Mouse (Mus musculus): ENCODE results near the gene Defb25. TPM values are rescaled to one million over a fixed set of nuclear protein-coding genes. Genes with fewer than 3 reads are reported as not detected.
A peak's percentile ranks its signal among the peaks of the same experiment; 100 is the strongest.
"Not testable (repeated sequence)": the region's sequence is repeated elsewhere in the genome, so short reads cannot be mapped to it uniquely, and the experiment has no call there.

Gene Defb25
- total RNA-seq (2021), result not detected
- long read RNA-seq, experiment 1, result 0 reads
- long read RNA-seq, experiment 2, result 0 reads

DNA sequence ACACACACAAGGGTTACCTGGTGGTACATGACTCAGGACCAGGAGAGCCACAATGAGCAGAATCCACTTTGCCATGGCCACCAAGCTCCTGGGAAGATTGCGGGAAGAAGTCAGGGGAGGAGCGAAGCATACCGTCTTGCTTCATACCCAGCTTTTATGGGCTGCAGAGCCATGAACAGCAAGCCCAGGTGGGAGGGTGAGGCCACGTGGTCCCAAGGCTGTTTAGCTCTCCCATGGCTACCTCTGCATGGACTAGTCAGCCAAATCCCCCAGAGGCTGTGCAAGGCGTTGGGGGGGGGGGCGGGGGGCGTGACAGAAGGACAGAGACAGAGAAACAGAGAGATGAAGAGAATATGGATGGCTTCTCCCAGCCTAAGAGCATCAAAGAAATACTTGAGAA, at the start of gene Defb25:
Gene Defb25 (minus strand): TSS at position 101 of the 400 bp plus-strand sequence.
- Histone ChIP-seq H3K4me3 (no peak within 1 kb of the TSS), H3K27ac (no peak within 1 kb of the TSS)
- intact Hi-C loops (cut with DNase I), result no loop called here
- no peak for DNase-seq (ENCODE audit: extremely low spot score in 1 of 2, low spot score in 2 of 2)
- no peak for TF ChIP-seq CTCF (IDR thresholded peaks at IDR 0.05)

DNA sequence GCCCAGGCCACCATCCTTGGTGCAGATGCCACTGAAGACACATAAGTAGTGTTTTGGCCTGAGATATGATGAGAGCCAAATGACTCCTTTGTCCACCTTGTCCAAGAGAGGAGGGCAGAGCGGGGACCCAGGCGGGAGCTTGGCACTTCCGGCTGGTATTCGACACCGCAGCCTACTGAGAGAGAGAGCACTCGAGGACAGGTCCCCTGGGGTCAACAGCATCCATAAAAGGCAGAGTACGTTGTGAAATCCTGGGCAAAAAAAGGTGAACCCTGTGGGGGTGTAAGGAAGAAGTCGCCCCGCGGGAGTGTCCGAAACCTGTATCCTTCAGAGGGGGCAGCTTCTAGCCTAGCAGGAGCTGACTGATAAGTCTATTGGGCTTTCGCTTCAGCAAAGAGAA, 49.3 kb upstream of the Defb25 start:
- H3K4me3 ChIP-seq, result peak overlapping the region; percentile 81
- TF ChIP-seq CTCF (IDR thresholded peaks at IDR 0.05), result no peak
- DNase-seq (ENCODE audit: extremely low spot score in 1 of 2, low spot score in 2 of 2), result no peak
- no peak overlapping the region; the same call in 1 of the 2 replicates for H3K27ac ChIP-seq
- intact Hi-C loops (cut with DNase I), result loop anchor here (5.0 kb wide), 2 partner anchors 275 to 445 kb away; partner anchors contain the start of genes Csnk2a1 and Sox12

DNA sequence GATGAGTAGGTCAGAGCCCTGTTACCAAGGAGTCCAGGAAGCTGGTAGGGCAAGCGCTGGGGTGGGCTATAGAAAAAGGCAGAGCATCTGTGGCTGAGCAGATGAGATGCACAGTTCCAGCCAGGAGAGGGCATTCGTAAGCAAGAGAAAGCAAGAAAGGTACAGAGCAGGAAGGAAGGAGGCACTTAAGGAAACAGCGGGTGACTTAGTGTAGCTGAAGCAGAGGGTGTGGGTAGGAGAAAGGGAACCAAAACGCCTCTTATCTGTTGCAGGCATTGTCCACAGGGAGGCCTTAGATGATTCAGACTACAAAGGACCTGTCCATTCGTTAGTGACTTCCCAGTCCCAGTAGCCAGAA, 48.8 kb upstream of the Defb25 start:
- peak; percentile 54 to 58 for DNase-seq (ENCODE audit: extremely low spot score in 1 of 2, low spot score in 2 of 2)
- H3K27ac ChIP-seq, result peak overlapping the region; percentile 54; the same call in 1 of the 2 replicates
- peak; percentile 56 for TF ChIP-seq CTCF (IDR thresholded peaks at IDR 0.05)
- intact Hi-C loops (cut with DNase I), result loop anchor here (5.0 kb wide), 2 partner anchors 274 to 444 kb away; partner anchors contain the start of genes Csnk2a1 and Sox12
- peak overlapping the region; percentile 81 for H3K4me3 ChIP-seq

DNA sequence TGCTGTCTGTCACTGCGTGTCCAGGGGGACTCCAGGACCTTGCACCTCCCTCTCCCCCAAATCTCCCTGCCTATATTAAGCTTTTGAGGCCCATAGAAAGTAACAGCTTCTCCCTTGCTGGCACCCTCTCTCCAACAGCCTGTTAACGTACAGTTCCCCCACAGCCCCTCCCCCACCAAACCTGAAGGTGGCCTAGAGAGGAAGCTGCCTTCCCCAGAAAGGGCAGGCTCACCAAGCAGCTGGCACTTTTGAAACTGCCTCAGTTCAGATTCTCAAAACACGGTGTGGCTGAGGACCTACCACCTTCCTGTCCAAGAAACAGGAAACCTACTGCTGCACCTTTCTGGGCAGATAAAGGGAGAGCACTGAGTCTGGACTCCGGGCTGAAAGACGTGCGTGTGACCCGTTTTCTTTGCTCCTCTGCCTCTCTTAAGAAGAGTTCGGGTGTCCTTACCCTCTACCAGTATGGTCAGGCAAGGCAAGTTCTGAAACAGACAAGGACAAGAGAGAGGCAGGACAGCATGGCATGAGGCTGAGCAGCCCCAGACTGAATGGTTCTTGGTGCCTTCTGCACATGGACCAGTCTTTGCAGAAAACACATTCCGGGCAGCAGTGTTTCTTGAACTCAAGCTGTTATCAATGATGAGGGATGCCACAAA, 48.3 kb upstream of the Defb25 start:
- Histone ChIP-seq H3K27ac (peak overlapping the region; percentile 54; the same call in 1 of the 2 replicates), H3K4me3 (peak overlapping the region; percentile 81)
- intact Hi-C loops (cut with DNase I), result loop anchor here (5.0 kb wide), 2 partner anchors 274 to 444 kb away; partner anchors contain the start of genes Csnk2a1 and Sox12
- TF ChIP-seq CTCF (IDR thresholded peaks at IDR 0.05), result no peak
- DNase-seq (ENCODE audit: extremely low spot score in 1 of 2, low spot score in 2 of 2), result no peak

DNA sequence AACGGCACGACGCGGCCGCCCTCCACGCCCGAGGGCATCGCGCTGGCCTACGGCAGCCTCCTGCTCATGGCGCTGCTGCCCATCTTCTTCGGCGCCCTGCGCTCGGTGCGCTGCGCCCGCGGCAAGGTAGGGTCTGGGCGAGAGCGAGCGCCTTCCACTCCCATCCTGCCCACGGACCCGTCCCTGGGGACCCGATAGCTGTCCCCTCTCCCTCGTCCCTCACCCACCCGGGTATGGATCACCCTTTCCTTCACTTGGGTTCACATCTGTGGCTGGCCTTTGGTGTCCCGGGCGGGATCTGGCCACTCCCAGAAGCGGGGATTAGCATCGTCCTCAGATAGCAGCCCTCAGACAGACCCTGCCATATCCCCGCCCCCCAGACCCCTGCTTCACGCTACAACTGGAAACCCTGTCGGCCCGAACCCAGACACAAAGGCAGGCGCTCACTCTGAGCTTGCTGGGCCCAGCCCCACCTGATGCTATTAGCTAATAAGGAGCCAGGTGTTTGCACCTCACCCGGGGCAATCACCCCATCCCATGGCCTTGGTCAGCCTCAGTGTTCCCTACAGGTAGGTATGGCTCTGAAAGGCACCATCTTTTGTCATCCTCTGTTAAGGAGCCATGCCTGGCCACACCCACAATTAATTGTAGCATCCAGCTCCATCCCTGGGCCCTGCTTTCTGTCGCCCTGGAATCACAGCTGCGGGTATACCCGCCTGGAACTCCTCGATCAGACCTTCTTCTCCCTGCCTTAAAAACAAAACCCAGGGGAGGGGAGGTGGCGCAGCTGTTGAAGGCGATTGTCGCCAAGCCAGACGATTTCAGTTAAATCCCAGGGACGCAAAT, 47.0 kb upstream of the Defb25 start:
- DNase-seq (ENCODE audit: extremely low spot score in 1 of 2, low spot score in 2 of 2), result no peak
- Histone ChIP-seq H3K27ac (peak overlapping the region; percentile 97), H3K4me3 (peak overlapping the region; percentile 81)
- TF ChIP-seq CTCF (IDR thresholded peaks at IDR 0.05), result no peak
- intact Hi-C loops (cut with DNase I), result loop anchor here (5.0 kb wide), 2 partner anchors 273 to 443 kb away; partner anchors contain the start of genes Csnk2a1 and Sox12

DNA sequence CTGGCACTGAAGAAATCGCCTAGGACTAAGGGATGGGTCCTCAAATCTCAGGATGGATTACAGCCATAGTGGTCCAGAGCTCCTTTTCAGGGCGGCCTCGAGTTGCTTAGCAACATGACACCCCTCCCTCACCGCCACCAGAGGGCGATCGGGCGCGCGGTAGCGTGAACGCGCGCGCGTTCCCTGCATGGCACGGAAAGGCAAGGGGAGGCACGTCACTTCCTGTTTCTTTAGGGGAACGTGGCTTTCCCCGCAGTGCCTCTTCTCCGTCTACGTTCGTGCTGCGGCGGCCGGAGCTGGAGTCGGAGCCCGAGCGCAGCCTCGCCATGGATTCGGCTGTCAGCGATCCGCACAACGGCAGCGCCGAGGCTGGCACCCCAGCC, 46.4 kb upstream of the Defb25 start, which contains the start of gene H13:
Gene H13 (plus strand): TSS at position 206 of the 383 bp plus-strand sequence.
- intact Hi-C loops (cut with DNase I), result no loop called here
- peak; percentile 91 for DNase-seq (ENCODE audit: extremely low spot score in 1 of 2, low spot score in 2 of 2)
- H3K27ac ChIP-seq, result peak within 1 kb of the TSS; percentile 97
- H3K4me3 ChIP-seq, result peak within 1 kb of the TSS; percentile 81
- peak; percentile 98 for TF ChIP-seq CTCF (IDR thresholded peaks at IDR 0.05)

DNA sequence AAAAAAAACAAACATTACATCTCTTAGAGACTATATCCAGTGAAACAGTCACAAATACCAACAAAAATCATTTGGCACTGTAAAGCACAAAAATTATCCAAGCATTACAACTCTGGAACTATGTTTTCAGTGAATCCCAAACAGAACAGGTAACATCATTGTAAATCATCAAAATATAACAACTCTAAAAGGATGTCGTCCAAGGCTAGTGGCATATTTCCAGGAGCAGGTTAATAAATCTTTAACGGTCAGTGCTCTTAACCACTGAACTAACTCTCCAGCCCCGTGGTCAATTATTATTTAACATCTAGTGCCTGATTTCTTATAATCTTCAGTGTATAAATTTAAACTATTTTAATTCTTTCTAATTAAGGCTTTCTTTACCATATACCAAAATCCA, 43.3 kb upstream of the Defb25 start:
- H3K27ac ChIP-seq; DNase-seq (ENCODE audit: extremely low spot score in 1 of 2, low spot score in 2 of 2); H3K4me3 ChIP-seq; intact Hi-C loops (cut with DNase I): not testable (repeated sequence)

DNA sequence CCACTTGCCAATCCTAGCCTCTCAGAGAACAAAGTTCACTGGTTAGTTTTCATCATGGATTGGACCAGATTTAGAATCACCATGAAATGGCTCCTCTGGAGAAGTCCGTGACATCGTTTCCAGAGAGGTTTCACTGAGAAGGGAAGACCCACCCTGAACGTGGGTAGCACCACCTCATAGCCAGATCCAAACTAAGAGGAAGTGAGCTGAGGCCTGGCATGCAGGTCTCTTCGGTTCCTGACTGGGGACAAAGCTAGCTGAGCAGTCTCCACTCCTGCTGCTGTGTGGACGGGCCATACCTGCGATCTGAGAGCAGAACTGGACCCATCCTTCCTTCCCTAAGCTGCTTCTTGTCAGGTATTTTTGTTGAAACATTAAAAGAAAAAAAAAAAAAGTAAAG, 38.3 kb upstream of the Defb25 start:
- TF ChIP-seq CTCF (IDR thresholded peaks at IDR 0.05), result no peak
- no peak overlapping the region for H3K27ac ChIP-seq
- DNase-seq (ENCODE audit: extremely low spot score in 1 of 2, low spot score in 2 of 2), result no peak
- intact Hi-C loops (cut with DNase I), result no loop called here
- H3K4me3 ChIP-seq, result no peak overlapping the region

DNA sequence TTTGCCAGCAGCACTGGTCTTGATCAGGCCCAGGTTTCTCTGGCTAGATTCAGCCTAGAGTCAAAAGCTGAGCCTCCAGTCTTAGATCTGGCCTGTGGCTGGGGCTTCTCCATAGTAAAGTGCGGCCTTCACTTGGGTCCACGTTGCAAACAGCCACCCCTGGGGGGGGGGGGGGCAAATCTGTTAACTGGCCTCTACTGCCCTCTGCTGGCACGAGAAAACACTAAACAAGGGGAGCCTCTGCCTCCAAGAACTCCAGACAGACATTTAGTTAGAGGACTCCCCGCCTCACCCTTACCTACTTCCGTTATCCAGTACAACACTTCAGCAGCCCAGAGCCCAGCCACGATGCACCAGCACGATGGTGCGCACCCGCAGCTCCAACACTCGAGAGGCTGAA, 34.5 kb upstream of the Defb25 start:
- no peak for DNase-seq (ENCODE audit: extremely low spot score in 1 of 2, low spot score in 2 of 2)
- peak; percentile 49 for TF ChIP-seq CTCF (IDR thresholded peaks at IDR 0.05)
- H3K27ac ChIP-seq, result no peak overlapping the region
- intact Hi-C loops (cut with DNase I), result loop anchor here (1.0 kb wide), 1 partner anchor 42 kb away; no protein-coding TSS in a partner anchor
- no peak overlapping the region for H3K4me3 ChIP-seq

DNA sequence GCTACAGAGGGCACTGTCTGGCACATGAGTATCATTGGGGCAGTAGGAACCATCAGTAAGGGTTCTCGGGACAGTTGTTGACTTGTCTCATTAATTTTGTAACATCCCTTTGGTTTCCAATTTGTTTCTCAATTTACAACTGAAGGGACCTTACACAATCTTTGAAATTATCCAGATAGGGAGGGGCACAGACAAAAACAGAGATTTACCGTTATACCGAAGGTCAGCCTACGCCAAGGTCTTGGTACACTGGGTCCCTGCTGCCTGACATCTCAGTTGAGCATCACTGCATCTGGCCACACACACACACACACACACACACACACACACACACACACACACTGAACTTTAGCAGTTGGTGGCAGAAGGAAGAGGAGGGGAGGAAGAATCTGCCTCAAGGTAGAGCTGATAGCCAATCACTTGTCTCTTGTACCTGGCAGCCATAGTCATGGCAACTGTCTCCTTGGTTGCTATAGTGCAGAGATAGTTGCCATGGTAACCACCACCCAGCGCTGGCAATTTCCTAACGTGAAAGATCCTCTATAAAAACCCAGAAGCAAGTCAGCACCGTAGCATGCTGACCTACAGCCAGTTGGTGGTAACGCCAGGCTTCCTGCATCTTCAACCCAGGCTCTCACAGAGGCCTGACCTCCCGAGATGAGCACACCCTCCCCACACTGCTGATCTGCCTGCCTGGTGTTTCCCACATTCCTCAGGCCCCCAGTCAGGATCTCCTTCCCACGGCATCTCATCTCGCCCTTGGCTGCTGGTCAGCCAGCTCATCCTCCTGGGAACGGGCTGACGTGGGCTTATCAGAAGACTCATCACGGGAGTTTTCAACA, 31.2 kb upstream of the Defb25 start:
- peak; percentile 63 to 76 for DNase-seq (ENCODE audit: extremely low spot score in 1 of 2, low spot score in 2 of 2)
- H3K27ac ChIP-seq, result peak overlapping the region; percentile 90
- H3K4me3 ChIP-seq, result no peak overlapping the region
- intact Hi-C loops (cut with DNase I), result no loop called here
- no peak for TF ChIP-seq CTCF (IDR thresholded peaks at IDR 0.05)

DNA sequence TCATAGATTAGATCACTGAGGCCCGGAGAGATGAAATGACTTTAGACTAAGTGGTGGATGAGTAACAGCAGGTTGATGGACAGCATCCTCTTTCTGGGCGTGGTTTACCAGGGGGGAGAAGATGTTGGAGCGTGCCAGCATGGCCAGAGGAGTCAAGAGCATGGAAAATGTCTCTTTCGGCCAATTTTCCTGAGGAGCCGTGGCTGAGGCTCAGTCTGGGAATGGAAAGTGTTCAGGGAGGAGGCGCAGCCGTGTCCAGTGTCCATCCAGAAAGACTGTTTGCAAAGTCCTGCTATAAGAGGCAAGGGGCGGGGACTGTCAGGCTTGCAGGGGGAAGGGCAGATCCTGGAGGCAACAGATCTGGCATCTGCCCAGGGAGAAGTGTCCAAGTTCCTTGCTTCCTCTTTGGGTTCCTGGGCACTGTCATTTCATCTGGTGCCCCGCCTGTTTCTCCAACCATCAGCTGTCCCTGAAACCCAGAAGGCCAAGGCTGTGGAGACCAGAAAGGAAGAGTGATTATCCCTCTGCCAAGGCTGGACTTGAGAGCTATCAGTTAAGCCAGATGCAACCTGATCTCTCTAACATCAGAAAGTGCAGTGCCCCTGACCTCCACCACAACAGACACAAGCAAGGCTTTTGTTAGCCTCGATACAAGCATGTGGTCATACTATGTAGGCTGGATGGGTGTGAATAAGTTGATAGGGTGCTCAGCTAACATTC, 30.2 kb upstream of the Defb25 start:
- intact Hi-C loops (cut with DNase I), result no loop called here
- Histone ChIP-seq H3K4me3 (no peak overlapping the region), H3K27ac (no peak overlapping the region)
- no peak for DNase-seq (ENCODE audit: extremely low spot score in 1 of 2, low spot score in 2 of 2)
- no peak for TF ChIP-seq CTCF (IDR thresholded peaks at IDR 0.05)
